Mouse (Mus musculus) neural tube, embryonic 10.5 days (tissue): Measurements from ENCODE around the gene Cflar.
A peak's percentile ranks its signal among the peaks of the same experiment; 100 is the strongest.
"Not testable (repeated sequence)": the region's sequence is repeated elsewhere in the genome, so short reads cannot be mapped to it uniquely, and the experiment has no call there.

Experiments
- DNase-seq: peaks from one replicate; pipeline ENCODE4 v3.0.0-alpha.2; 2017; ENCODE audit warnings: low spot score; ENCODE audit errors: extremely low spot score

The Cflar gene

GRCm38 (mm10) chr1:58773905-58774304 is 62.6 kb downstream of the Cflar start:
- no peak for DNase-seq

GRCm38 (mm10) chr1:58775361-58775760 is 64.1 kb downstream of the Cflar start:
- DNase-seq: no peak

- DNase-seq: no peak
Measured at GRCm38 (mm10) chr1:58777583-58777982, 66.3 kb downstream of the Cflar start.

- DNase-seq: no peak
Measured at GRCm38 (mm10) chr1:58778226-58778625, 66.9 kb downstream of the Cflar start.

GRCm38 (mm10) chr1:58786276-58786675 is 75.0 kb downstream of the Cflar start:
- no peak for DNase-seq

- DNase-seq: no peak
Measured at GRCm38 (mm10) chr1:58788410-58788809, 77.1 kb downstream of the Cflar start.

- DNase-seq: no peak
Measured at GRCm38 (mm10) chr1:58794705-58795104, 83.4 kb downstream of the Cflar start.

- DNase-seq: peak; percentile 55
Measured at GRCm38 (mm10) chr1:58795291-58796058, 84.2 kb downstream of the Cflar start, which contains the start of gene Casp8. Gene Casp8, plus strand, starts transcription at chr1:58795374.

GRCm38 (mm10) chr1:58796059-58796363 is 84.7 kb downstream of the Cflar start:
- DNase-seq: peak; percentile 29

GRCm38 (mm10) chr1:58796853-58797252 is 85.5 kb downstream of the Cflar start:
- DNase-seq: no peak

- no peak for DNase-seq
Measured at GRCm38 (mm10) chr1:58797370-58797769, 86.1 kb downstream of the Cflar start.

GRCm38 (mm10) chr1:58798911-58799310 is 87.6 kb downstream of the Cflar start:
- no peak for DNase-seq

GRCm38 (mm10) chr1:58800644-58801043 is 89.3 kb downstream of the Cflar start:
- not testable (repeated sequence) for DNase-seq

GRCm38 (mm10) chr1:58801558-58802285 is 90.4 kb downstream of the Cflar start:
- DNase-seq: no peak

- DNase-seq: no peak
Measured at GRCm38 (mm10) chr1:58802322-58803273, 91.3 kb downstream of the Cflar start.

- no peak for DNase-seq
Measured at GRCm38 (mm10) chr1:58803531-58803930, 92.2 kb downstream of the Cflar start.

- DNase-seq: no peak
Measured at GRCm38 (mm10) chr1:58806651-58807050, 95.3 kb downstream of the Cflar start.
